8 mouse cellular contexts compared by ENCODE assay signal in the genomic region with DNA sequence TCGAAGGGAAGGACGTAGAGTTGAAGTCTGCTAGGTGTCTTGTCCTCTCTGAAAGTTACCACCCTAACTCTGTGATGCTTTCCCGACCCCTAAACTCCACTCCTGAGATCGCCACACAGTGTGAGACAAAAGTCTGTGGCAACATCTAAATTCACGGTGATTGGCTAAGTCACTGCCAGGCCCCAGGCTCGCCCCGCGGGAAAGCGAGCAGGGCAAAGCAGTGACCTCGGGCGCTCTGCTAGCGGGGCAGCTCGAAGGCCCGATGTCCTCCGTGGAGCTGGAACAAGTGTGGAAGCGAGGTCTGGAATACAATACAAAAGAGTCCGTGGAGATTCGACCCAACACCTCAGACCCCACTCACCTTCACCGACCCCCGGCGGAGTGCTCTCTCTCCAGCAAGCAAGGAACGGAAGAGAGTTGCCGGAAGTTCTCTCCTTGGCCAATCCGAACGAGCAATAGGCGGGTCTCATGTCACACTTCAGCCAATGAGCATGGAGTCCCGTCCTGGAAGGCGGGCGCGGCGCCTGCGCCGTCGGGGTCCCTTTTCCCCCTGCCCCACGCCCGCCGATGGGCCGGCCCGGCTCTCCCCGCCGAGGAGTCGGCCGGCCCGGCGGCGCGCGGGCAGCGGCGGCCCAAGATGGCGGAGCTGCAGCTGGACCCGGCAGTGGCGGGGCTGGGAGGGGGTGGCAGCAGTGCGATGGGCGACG. TPM values are rescaled to one million over a fixed set of nuclear protein-coding genes. Genes with fewer than 3 reads are reported as not detected.
DNase-seq lines count a peak whose midpoint lies in the region; ATAC-seq and TF ChIP-seq lines count a peak whose summit lies in the region.

TSS of gene Atp5h (minus strand) at position 432 of the 707 bp plus-strand sequence.
TSS of gene Kctd2 (plus strand) at position 598 of the 707 bp plus-strand sequence.

- TF ChIP-seq CTCF in Patski (IDR thresholded peaks at IDR 0.05): no peak

- no peaks in the 10 kb centered on the region for H3K9me3 ChIP-seq in hindbrain, embryonic 14.5 days (ENCODE audit: control insufficient read depth, low read length)

- peak within 1 kb of the TSS; percentile 97 for H3K9ac ChIP-seq in hindbrain, embryonic 14.5 days

- DNase-seq in Patski (ENCODE audit: low read depth, low spot score): peak; percentile 85
- DNase-seq in cerebellum, postnatal 14 days: peak; percentile 97
- peak; percentile 85 to 89 for DNase-seq in frontal cortex, postnatal 25 days (ENCODE audit: low spot score in 2 of 2)
- DNase-seq in hindbrain, embryonic 14.5 days (ENCODE audit: low spot score): peak; percentile 95
- peak; percentile 93 to 96 for DNase-seq in layer of hippocampus, postnatal 36 days
- peak; percentile 97 for DNase-seq in lung, postnatal 36 days
- peak; percentile 98 for DNase-seq in retina, postnatal 1 day
- DNase-seq in urinary bladder, adult 18-20 months (ENCODE audit: low spot score in 2 of 2): peak; percentile 85 to 94

- peaks cover 54% of the 10 kb centered on the region for H3K36me3 ChIP-seq in hindbrain, embryonic 14.5 days (replicated peaks; ENCODE audit: control insufficient read depth, insufficient read depth)

- no peaks in the 10 kb centered on the region for H3K27me3 ChIP-seq in Patski
- no peaks in the 10 kb centered on the region for H3K27me3 ChIP-seq in hindbrain, embryonic 14.5 days (ENCODE audit: control insufficient read depth, insufficient read depth, low read length)

- WGBS in hindbrain, embryonic 14.5 days: under 1% methylated on average over 52 of the region's 56 CpGs

- H3K4me2 ChIP-seq in hindbrain, embryonic 14.5 days (replicated peaks): peak within 1 kb of the TSS; percentile 92

- POLR2A ChIA-PET in Patski (lab: Charles Lee): interaction anchor here (0.9 to 1.2 kb wide), 4 partner anchors 8 to 34 kb away, joined by 3 read pairs; no protein-coding TSS in a partner anchor

- peak within 1 kb of the TSS; percentile 91 for H3K4me3 ChIP-seq in hindbrain, embryonic 14.5 days (replicated peaks; ENCODE audit: low read length)

- CTCF ChIA-PET in Patski (lab: Charles Lee): no interaction called here

- peak within 1 kb of the TSS; percentile 84 for H3K27ac ChIP-seq in hindbrain, embryonic 14.5 days

- in situ Hi-C loops in Patski (cut with MboI; ENCODE audit: low pct_unique_long_range_greater_than_20kb): no loop called here

- peak; percentile 84 for ATAC-seq in Patski
- peak; percentile 97 for ATAC-seq in hindbrain, embryonic 14.5 days (ENCODE audit: low FRiP score)

- peaks cover 20% of the 10 kb centered on the region for H3K4me1 ChIP-seq in hindbrain, embryonic 14.5 days (replicated peaks; ENCODE audit: control insufficient read depth, insufficient read depth, low read length)

RNA-seq across cellular contexts. Expression of gene Atp5h, which starts in this region (rescaled TPM):
- polyA plus RNA-seq in Patski (2021): 727 TPM
- polyA plus RNA-seq in hindbrain, embryonic 14.5 days (2014; fragmentation: Nextera tagmentation; extraction: Ambion mirVana): 897 and 1,000 TPM in 2 replicates
- total RNA-seq in layer of hippocampus, postnatal 36 days (2021): 100 to 1,000 TPM; 478 to 524 TPM

RNA-seq across cellular contexts. Expression of gene Kctd2, which starts in this region (rescaled TPM):
- polyA plus RNA-seq in Patski (2021): 46.0 TPM
- polyA plus RNA-seq in hindbrain, embryonic 14.5 days (2014; fragmentation: Nextera tagmentation; extraction: Ambion mirVana): 31.3 and 32.3 TPM in 2 replicates
- 10 to 100 TPM; 69.2 to 77.4 TPM for total RNA-seq in layer of hippocampus, postnatal 36 days (2021)

Comparison
In these comparisons a context has a peak if more than half of its experiments do, and no peak if none do; other contexts are left out.
1. Peak in every context shown above with its lines: DNase-seq, ATAC-seq, H3K4me3 ChIP-seq and H3K27ac ChIP-seq.